Mouse (Mus musculus) bone marrow macrophage, adult 2 months (primary cell): ENCODE results near the gene Lrrc4.

Experiments used
- CTCF ChIP-seq: IDR thresholded peaks from 2 replicates; pipeline ENCODE4 v1.5.1; 2012; ENCODE audit warnings: low read depth, mild to moderate bottlenecking, low read length, moderate library complexity
- POLR2A ChIP-seq: IDR thresholded peaks from 2 replicates; pipeline ENCODE4 v1.6.1; 2012; ENCODE audit warnings: mild to moderate bottlenecking, low read depth, low read length, borderline replicate concordance

DNA sequence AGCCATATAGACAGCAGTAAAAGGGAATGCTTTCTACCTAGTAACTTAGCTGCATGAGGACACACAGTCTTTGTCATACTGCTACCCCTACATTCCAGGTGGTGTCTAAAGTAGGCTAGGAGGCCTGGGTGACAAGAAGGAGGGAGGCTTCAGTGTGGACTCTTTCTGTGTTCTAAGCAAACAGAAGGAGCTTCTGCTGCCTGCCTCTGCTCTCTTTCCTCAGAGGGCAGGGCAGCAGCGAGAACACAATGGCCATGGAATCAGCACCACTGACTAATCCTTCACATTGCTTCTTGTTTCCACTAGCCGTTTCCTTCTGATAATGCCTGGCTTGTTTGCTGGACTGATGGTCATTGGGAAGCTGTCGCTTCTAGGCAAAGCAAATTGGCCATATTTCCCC lies 40.4 kb downstream of the Lrrc4 start:
- TF ChIP-seq CTCF = no peak
- TF ChIP-seq POLR2A = no peak
